Mouse (Mus musculus) cerebellum, postnatal 36 days (tissue): ENCODE data around the gene Mtx1.
A peak's percentile ranks its signal among the peaks of the same experiment; 100 is the strongest.

ENCODE experiments used
- DNase-seq, 2 experiments: peaks; one replicate each; pipeline ENCODE4 v3.0.0; 2021 to 2022; ENCODE audit warnings: mixed read lengths in 2 of 2

The Mtx1 gene

DNA sequence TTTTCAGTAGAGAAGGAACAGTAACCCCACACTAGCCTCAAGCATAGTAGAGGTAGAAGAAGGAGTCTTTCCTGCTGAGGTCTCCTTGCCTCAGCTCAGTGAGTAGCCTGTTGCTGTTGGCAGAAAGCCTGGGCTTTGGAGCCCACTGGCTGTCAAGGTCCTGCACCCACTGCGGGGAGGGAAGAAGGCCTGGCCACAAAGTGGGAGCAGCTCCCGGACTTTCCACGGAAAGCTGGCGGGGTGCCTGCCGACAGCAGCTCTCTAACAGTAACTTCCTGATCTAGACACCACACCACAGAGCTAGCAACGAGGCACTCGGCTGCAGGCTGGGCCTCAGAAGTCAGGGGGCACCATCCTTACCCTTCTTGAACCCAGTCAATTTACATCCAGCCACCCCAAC, 16.2 kb downstream of the Mtx1 start:
- no peak for DNase-seq

- no peak for DNase-seq
These were observed 16.7 kb downstream of the Mtx1 start for GRCm38 (mm10) chr3:89210162-89210561.

GRCm38 (mm10) chr3:89209731-89210130, 17.2 kb downstream of the Mtx1 start:
- no peak for DNase-seq

DNA sequence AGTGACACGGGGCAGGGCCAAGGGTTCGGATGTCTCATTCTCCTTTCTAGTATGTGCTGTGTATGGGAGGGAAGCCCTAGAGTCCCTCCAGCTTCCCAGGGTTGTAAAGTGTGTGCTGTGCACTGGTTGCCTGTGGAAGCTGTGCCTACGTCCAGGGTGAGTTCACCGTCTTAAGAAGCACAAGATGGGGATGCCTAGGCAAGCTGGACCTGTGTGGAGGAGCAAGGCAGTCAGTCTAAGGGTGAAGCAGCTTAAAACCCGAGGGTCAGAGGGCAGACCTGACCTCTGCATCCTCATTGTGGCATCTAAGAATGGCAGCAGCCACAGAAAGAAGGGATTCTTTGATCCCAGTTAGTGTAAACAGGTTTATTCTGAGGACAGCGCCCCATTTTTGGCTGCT, 18.2 kb downstream of the Mtx1 start:
- no peak for DNase-seq

DNA sequence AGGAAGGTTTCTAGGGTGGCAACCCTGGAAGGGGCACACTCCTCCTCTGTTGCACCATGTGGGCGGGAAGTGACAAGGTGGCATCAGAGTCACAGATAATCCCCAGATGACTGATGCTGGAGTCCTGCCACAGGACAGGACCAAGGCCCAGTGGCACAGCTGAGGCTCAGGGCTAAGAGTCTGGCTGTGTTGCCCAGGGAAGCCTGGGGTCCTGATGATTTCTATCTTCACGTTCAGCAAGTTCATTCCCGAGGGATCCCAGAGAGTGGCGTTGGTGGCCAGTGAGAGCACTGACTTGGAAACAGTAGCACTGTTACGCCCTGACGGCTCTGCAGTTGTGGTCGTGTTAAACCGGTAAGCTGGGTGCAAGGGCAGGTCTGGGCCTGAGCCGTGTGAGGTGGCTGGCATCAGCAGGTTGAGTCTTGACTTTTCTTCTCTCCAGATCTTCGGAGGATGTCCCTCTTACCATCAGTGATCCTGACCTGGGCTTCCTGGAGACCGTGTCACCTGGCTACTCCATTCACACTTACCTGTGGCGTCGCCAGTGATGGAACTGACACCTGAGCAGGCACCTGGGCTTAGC, 18.7 kb downstream of the Mtx1 start:
- no peak for DNase-seq

- DNase-seq = no peak
These were observed 20.2 kb downstream of the Mtx1 start for GRCm38 (mm10) chr3:89206695-89207094.

DNA sequence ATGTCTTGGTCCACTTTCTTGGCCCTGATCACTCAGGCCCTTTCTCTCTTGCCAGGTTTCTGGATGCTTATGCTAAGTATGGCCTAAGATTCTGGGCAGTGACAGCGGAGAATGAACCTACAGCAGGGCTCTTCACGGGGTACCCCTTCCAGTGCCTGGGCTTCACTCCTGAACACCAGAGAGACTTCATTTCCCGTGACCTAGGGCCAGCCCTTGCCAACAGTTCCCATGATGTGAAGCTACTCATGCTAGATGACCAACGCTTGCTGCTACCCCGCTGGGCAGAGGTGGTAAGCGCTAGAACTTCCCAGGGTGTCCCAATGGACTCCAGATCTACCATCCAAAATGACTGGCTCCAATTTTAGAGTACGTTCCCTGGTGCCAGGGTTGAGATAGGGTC, 20.8 kb downstream of the Mtx1 start:
- no peak for DNase-seq

GRCm38 (mm10) chr3:89203142-89203514, 23.8 kb downstream of the Mtx1 start:
- no peak for DNase-seq

DNA sequence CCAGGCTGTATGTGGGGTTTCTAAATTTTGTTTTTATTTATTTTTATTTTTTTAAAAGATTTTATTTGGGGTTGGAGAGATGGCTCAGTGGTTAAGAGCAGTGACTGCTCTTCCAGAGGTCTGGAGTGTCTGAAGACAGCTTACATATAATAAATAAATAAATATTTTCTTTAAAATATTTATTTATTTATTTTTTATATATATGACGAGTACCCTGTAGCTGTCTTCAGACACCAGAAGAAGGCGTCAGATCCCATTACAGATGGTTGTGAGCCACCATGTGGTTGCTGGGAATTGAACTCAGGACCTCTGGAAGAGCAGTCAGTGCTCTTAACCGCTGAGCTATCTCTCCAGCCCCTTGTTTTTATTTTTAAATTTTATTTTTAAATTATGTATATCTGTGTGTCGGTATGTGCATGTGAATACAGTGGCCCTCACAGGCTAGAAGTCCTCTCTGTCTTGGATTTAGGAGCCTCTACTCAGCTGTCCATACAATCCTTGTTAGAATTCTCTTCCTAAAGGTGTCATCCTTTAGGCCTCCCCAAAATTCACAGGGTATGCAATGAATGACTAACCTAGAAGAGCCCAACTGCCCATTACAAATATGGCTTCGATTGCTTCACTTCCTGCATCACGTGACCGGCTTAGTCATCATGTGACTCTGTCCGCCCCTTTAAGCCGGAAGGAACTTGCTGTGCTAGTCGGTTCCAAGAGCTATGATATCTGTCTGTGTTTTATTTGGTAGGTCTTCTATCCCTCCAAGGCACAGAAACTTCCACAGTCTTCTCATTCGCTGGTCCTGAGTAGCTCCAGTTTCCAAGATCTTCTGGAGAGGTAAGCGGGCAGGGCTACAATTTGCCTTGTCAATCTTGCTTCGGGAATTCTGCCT, 24.4 kb downstream of the Mtx1 start, which contains the start of gene Gba:
Gene Gba (plus strand): TSS at position 676 of the 889 bp plus-strand sequence.
- DNase-seq = peak; percentile 84 to 91

DNA sequence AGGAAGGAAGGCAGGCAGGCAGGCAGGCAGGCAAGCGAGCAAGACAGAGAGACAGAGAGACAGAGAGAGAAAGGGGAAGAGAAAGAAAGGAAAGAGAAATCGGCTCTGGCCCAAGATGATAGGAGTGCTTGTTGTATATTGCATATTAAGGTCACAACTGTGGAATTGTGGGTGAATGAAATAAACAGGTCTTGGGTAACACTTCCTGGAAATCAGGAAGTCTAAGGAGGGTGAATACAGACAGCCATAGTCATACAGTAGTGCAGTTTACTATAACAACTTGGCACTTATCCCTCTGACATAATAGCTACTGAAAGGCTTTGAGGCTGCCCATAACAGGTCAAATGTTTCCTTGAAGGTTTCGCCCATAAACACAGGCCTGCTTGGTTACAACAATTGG, 27.0 kb downstream of the Mtx1 start:
- no peak for DNase-seq

DNA sequence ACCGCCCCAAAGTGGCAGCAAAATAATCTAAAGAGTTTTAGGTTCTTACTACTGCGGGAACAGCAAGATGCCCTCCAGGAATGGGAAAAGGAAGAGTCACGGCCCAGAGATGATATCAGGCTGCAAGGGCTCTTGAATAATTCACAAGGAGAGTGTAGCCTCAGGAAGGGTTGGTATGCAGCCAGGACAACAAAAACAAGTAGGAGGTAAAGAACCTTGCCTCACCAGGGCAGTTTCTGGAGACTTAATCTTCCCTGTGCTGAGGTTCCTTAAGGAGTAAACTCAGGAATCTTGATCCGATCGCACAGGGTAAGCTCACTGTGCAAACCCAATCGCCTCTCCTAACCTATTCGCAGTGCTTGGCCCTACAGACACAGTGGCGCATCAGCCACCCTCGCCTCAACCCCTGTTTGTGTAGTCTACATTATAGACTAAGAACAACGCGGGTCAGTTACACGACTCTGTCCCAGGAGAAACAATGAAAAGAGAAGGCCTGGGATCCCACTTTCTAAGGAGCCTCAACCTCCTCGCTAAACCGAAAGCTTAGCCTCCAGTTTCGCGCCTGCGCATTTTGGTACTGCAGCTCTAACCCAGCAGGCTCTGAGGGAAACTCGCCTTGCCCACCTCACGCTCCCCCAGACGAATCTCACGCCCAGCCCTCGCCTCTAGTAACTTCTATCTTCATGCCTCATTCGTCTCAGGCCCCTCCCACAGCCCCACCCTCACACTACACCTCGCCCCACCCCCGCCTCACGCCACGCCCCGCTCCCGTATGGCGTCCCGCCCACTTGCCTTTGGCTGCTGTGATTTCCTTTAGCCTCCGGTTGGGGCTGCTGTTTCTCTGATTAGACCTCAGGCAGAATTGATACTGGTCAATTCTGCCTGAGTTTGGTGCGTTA, 30.7 kb downstream of the Mtx1 start:
- DNase-seq = peak; percentile 78 to 84

DNA sequence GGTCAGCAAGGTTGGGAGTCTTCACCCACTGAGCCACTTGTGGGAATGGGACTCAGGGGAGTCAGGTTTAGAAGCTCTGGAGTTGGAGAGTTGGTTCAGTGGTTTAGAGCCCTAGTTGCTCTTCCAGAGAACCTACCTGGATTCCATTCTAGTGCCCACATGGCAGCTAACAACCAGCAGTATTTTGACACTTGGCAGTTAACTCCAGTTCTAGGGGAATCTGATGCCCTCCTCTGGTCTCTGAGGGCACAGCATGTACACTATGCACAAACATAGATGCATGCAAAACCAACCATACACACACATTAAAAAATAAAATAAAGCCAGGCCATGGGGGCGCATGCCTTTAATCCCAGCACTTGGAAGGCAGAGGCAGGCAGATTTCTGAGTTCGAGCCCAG, 33.0 kb downstream of the Mtx1 start:
- DNase-seq = no peak

DNA sequence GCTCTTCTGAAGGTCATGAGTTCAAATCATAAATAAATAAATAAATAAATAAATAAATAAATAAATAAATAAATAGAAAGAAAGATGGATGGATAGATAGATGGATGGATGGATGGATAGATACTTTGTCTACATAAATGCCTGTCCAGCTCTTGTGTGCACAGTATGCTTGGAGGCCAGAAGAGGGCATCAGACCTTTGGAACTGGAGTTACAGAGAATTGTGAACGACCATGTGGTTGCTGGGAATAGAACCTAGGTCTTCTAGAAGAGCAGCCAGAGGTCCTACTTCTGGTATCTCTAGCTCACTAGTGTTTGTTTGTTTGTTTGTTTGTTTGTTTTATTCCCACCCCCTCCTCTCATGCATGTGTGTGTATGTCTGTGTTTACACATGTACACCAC, 33.5 kb downstream of the Mtx1 start:
- DNase-seq = no peak

- DNase-seq = no peak
These were observed 36.5 kb downstream of the Mtx1 start for GRCm38 (mm10) chr3:89190436-89190835.

- no peak for DNase-seq
These were observed 38.4 kb downstream of the Mtx1 start for GRCm38 (mm10) chr3:89188478-89188875.

DNA sequence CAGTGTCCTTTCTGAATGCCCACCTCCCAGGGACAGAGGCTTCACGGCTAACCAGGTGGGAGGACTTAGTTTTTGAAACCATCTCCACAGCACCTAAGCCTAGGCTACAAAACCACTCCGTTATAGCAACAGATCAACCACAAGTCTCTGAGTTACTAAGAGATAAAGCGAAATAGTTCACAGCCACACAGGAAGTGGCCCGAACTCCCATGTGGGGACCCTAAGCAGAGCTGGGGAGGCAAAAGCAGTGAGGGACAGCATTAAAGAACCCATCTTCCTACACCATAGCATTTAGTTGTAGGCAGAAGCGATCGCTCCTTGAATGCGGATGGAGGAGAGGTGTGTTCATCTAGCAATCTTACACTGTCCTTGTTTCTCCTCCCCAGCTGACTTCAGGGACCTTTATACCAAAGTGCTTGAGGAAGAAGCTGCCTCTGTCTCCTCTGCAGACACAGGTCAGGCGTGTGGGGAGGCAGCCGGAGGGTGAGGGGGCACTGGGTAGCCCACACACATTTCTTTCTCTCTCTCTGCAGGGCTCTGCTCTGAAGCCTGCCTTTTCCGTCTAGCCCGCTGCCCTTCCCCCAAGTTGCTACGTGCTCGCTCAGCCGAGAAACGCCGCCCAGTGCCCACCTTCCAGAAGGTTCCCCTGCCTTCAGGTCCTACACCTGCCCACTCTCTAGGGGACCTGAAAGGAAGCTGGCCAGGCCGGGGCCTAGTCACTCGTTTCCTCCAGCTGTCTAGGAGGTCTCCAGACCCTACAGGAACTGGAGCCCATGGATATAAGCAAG, 39.0 kb downstream of the Mtx1 start:
- DNase-seq = no peak

- DNase-seq = no peak
These were observed 39.7 kb downstream of the Mtx1 start for GRCm38 (mm10) chr3:89187197-89187596.

DNA sequence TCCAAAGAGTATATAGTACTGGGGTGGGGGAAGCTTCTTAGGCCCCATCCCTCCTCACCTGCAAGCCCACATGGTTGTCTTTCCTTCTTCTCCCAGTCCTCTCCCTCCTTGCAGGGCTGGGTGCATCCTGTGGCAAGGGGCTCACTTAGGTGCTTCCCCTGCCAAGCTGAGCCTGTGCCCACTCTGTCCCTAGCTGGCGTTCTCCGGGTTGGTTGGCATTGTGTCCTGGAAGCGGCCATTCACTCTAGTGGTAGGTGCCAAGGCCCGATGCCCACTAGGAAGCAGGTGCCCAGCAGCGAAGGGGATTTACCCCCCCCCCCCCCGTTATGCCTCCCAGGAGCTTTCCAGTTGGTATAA, 43.0 kb downstream of the Mtx1 start:
- DNase-seq = peak in 1 of 2 experiments; percentile 39

GRCm38 (mm10) chr3:89183058-89183958, 43.6 kb downstream of the Mtx1 start, which contains the start of gene Fam189b:
Fam189b (plus strand) TSS chr3:89183143.
- DNase-seq = peak; percentile 83 to 90

GRCm38 (mm10) chr3:89182531-89183057, 44.3 kb downstream of the Mtx1 start:
- no peak for DNase-seq
